Mouse (Mus musculus) thymus, adult 18-20 months (tissue): Measurements from ENCODE around the gene Pnmal1.
"Not testable (repeated sequence)": the region's sequence is repeated elsewhere in the genome, so short reads cannot be mapped to it uniquely, and the experiment has no call there.

Source experiments
- DNase-seq, 2 experiments: peaks; one replicate each; pipeline ENCODE4 v3.0.0; 2022; ENCODE audit warnings: mixed read lengths in 2 of 2

Gene Pnmal1

GRCm38 (mm10) chr7:16953776-16954175 is 5.7 kb upstream of the Pnmal1 start:
- not testable (repeated sequence) for DNase-seq

- DNase-seq: no peak
Measured at GRCm38 (mm10) chr7:16955712-16956111, 3.8 kb upstream of the Pnmal1 start.

GRCm38 (mm10) chr7:16956410-16957265 is 2.8 kb upstream of the Pnmal1 start:
- DNase-seq: no peak

- no peak for DNase-seq
Measured at GRCm38 (mm10) chr7:16961678-16962077, 2.2 kb downstream of the Pnmal1 start.

GRCm38 (mm10) chr7:16968414-16968813 is 8.9 kb downstream of the Pnmal1 start:
- DNase-seq: no peak

GRCm38 (mm10) chr7:16971160-16971559 is 11.7 kb downstream of the Pnmal1 start:
- DNase-seq: no peak

GRCm38 (mm10) chr7:16974018-16974417 is 14.5 kb downstream of the Pnmal1 start:
- no peak for DNase-seq

GRCm38 (mm10) chr7:16976298-16976697 is 16.8 kb downstream of the Pnmal1 start:
- no peak for DNase-seq

GRCm38 (mm10) chr7:16978173-16978572 is 18.7 kb downstream of the Pnmal1 start:
- DNase-seq: no peak

- DNase-seq: no peak
Measured at GRCm38 (mm10) chr7:16978593-16978992, 19.1 kb downstream of the Pnmal1 start.

- peak; percentile 64 to 73 for DNase-seq
Measured at GRCm38 (mm10) chr7:16980348-16980747, 20.9 kb downstream of the Pnmal1 start.

- DNase-seq: peak; percentile 82 to 87
Measured at GRCm38 (mm10) chr7:16982859-16983568, 23.5 kb downstream of the Pnmal1 start, which contains the start of gene Gm42372. TSS of gene Gm42372 (plus strand) at chr7:16983086.

- no peak for DNase-seq
Measured at GRCm38 (mm10) chr7:16987541-16988149, 28.2 kb downstream of the Pnmal1 start.

GRCm38 (mm10) chr7:16988405-16988804 is 28.9 kb downstream of the Pnmal1 start:
- no peak for DNase-seq

GRCm38 (mm10) chr7:16990006-16990744 is 30.7 kb downstream of the Pnmal1 start:
- no peak for DNase-seq

- DNase-seq: no peak
Measured at GRCm38 (mm10) chr7:16991681-16992450, 32.4 kb downstream of the Pnmal1 start.

- DNase-seq: no peak
Measured at GRCm38 (mm10) chr7:16992451-16992807, 33.0 kb downstream of the Pnmal1 start, which contains the start of gene Ccdc8. TSS of gene Ccdc8 (plus strand) at chr7:16992708.

- no peak for DNase-seq
Measured at GRCm38 (mm10) chr7:16993651-16994399, 34.3 kb downstream of the Pnmal1 start.

GRCm38 (mm10) chr7:16994400-16994799 is 34.9 kb downstream of the Pnmal1 start:
- no peak for DNase-seq

- DNase-seq: no peak
Measured at GRCm38 (mm10) chr7:16995345-16995744, 35.9 kb downstream of the Pnmal1 start.

- DNase-seq: no peak
Measured at GRCm38 (mm10) chr7:16999233-16999632, 39.8 kb downstream of the Pnmal1 start.
